Mouse (Mus musculus) embryonic facial prominence, embryonic 14.5 days (tissue): Measurements from ENCODE around the gene Cmtm8. TPM values are rescaled to one million over a fixed set of nuclear protein-coding genes. Genes with fewer than 3 reads are reported as not detected.

Experiments used
- ATAC-seq: fragments of 200-750 bp; cut with Nextera tagmentation; 2 replicates; pipeline ENCODE4 v1.8.0; 2017; ENCODE audit warnings: low read depth, moderate number of reproducible peaks, moderate TSS enrichment
- DNase-seq: peaks from one replicate; pipeline ENCODE4 v3.0.0-alpha.2; 2015; ENCODE audit warnings: low spot score
- H3K27ac ChIP-seq: fragments of 300-500 bp; sonication (generic); replicated peaks from 2 replicates; pipeline ENCODE4 v1.5.1; 2014; ENCODE audit warnings: low read depth, mild to moderate bottlenecking, low read length, moderate library complexity
- H3K27me3 ChIP-seq: fragments of 300-500 bp; sonication (generic); replicated peaks from 2 replicates; pipeline ENCODE4 v1.6.1; 2014; ENCODE audit warnings: low read length; ENCODE audit not compliant: control insufficient read depth, insufficient read depth
- H3K36me3 ChIP-seq: fragments of 300-500 bp; sonication (generic); 2 replicates; pipeline ENCODE4 v1.6.1; 2014; ENCODE audit warnings: low read length, mixed read lengths; ENCODE audit not compliant: control insufficient read depth, insufficient read depth
- H3K4me1 ChIP-seq: fragments of 300-500 bp; sonication (generic); 2 replicates; pipeline ENCODE4 v1.6.1; 2014; ENCODE audit warnings: antibody characterized with exemption, low read length; ENCODE audit not compliant: control insufficient read depth, insufficient read depth
- H3K4me2 ChIP-seq: fragments of 300-500 bp; sonication (generic); 2 replicates; pipeline ENCODE4 v1.6.1; 2014; ENCODE audit warnings: low read depth, mild to moderate bottlenecking, low read length, moderate library complexity, mixed read lengths
- H3K4me3 ChIP-seq: fragments of 300-500 bp; sonication (generic); 2 replicates; pipeline ENCODE4 v1.5.1; 2014; ENCODE audit warnings: low read depth, mild to moderate bottlenecking, low read length
- H3K9ac ChIP-seq: fragments of 300-500 bp; sonication (generic); 2 replicates; pipeline ENCODE4 v1.6.1; 2014; ENCODE audit warnings: low read depth, mild to moderate bottlenecking, low read length, moderate library complexity, mixed read lengths
- H3K9me3 ChIP-seq: fragments of 300-500 bp; sonication (generic); 2 replicates; pipeline ENCODE4 v1.6.1; 2016; ENCODE audit warnings: low read length; ENCODE audit not compliant: control insufficient read depth
- WGBS: fragments of 180-500 bp; shearing (Covaris S2); extraction: QIAGEN DNeasy Blood & Tissue Kit; methylation state at CpG from one replicate; pipeline ENCODE4 v1.1.7; 2014; 5-methylcytosine and 5-hydroxymethylcytosine counted together
- polyA plus RNA-seq: library from polyadenylated mRNA; unstranded; fragments of >200 nt; fragmentation: Nextera tagmentation; extraction: Ambion mirVana; gene quantifications from 2 replicates; pipeline ENCODE4 v1.2.1, GENCODE M21; 2014

Gene Cmtm8
- polyA plus RNA-seq, 1 experiment from 2014 or later: 18.6 TPM

- H3K4me3 ChIP-seq: no peak overlapping the region
- no peaks in the 10 kb centered on the region for H3K4me1 ChIP-seq
- no peak for DNase-seq
- 66% methylated on average over 4 of the region's 4 CpGs for WGBS
- no peak overlapping the region for H3K27ac ChIP-seq
- no peak for ATAC-seq
- H3K4me2 ChIP-seq: no peak overlapping the region
- no peaks in the 10 kb centered on the region for H3K9me3 ChIP-seq
- no peaks in the 10 kb centered on the region for H3K36me3 ChIP-seq
- no peaks in the 10 kb centered on the region for H3K27me3 ChIP-seq
- no peak overlapping the region for H3K9ac ChIP-seq
Measured at GRCm38 (mm10) chr9:114815315-114815714, 28.6 kb downstream of the Cmtm8 start.

GRCm38 (mm10) chr9:114812001-114812400, 32.0 kb downstream of the Cmtm8 start:
- H3K9ac ChIP-seq: no peak overlapping the region

GRCm38 (mm10) chr9:114810837-114811236, 33.1 kb downstream of the Cmtm8 start:
- no peak for DNase-seq
- no peaks in the 10 kb centered on the region for H3K27me3 ChIP-seq

More at GRCm38 (mm10) chr9:114812001-114812400, 32.0 kb downstream of the Cmtm8 start:
- WGBS: 86% methylated on average over 4 of the region's 4 CpGs
- H3K27ac ChIP-seq: no peak overlapping the region
- H3K27me3 ChIP-seq: no peaks in the 10 kb centered on the region
- no peak overlapping the region for H3K4me3 ChIP-seq
- DNase-seq (no peak), ATAC-seq (no peak)
- no peaks in the 10 kb centered on the region for H3K36me3 ChIP-seq
- H3K4me1 ChIP-seq: no peaks in the 10 kb centered on the region
- no peaks in the 10 kb centered on the region for H3K9me3 ChIP-seq
- no peak overlapping the region for H3K4me2 ChIP-seq

GRCm38 (mm10) chr9:114808671-114809070, 35.3 kb downstream of the Cmtm8 start:
- no peaks in the 10 kb centered on the region for H3K27me3 ChIP-seq
- H3K4me3 ChIP-seq: no peak overlapping the region
- peaks cover 4% of the 10 kb centered on the region; the same call in 1 of the 2 replicates for H3K4me1 ChIP-seq
- no peaks in the 10 kb centered on the region for H3K9me3 ChIP-seq
- no peak overlapping the region for H3K9ac ChIP-seq
- H3K27ac ChIP-seq: no peak overlapping the region
- DNase-seq (no peak), ATAC-seq (no peak)
- WGBS: 82% methylated on average over 5 of the region's 5 CpGs
- H3K4me2 ChIP-seq: no peak overlapping the region
- no peaks in the 10 kb centered on the region for H3K36me3 ChIP-seq

More at GRCm38 (mm10) chr9:114810837-114811236, 33.1 kb downstream of the Cmtm8 start:
- 76% methylated on average over 11 of the region's 11 CpGs for WGBS
- ATAC-seq: no peak
- Histone ChIP-seq H3K9me3 (no peaks in the 10 kb centered on the region), H3K9ac (no peak overlapping the region), H3K4me1 (no peaks in the 10 kb centered on the region), H3K27ac (no peak overlapping the region), H3K36me3 (no peaks in the 10 kb centered on the region), H3K4me2 (no peak overlapping the region), H3K4me3 (no peak overlapping the region)

GRCm38 (mm10) chr9:114807261-114807660, 36.7 kb downstream of the Cmtm8 start:
- H3K4me1 ChIP-seq: peaks cover 4% of the 10 kb centered on the region; the same call in 1 of the 2 replicates
- no peak for DNase-seq
- no peaks in the 10 kb centered on the region for H3K36me3 ChIP-seq
- no peak overlapping the region for H3K4me3 ChIP-seq
- WGBS: 71% methylated on average over 8 of the region's 8 CpGs
- no peak for ATAC-seq
- H3K9me3 ChIP-seq: no peaks in the 10 kb centered on the region
- H3K27me3 ChIP-seq: no peaks in the 10 kb centered on the region
- H3K4me2 ChIP-seq: no peak overlapping the region
- no peak overlapping the region for H3K27ac ChIP-seq
- no peak overlapping the region for H3K9ac ChIP-seq

GRCm38 (mm10) chr9:114805151-114805671, 38.7 kb downstream of the Cmtm8 start:
- no peaks in the 10 kb centered on the region for H3K36me3 ChIP-seq
- ATAC-seq (peak; percentile 85), DNase-seq (peak; percentile 94)
- peak overlapping the region; percentile 12; the same call in 1 of the 2 replicates for H3K4me2 ChIP-seq
- no peaks in the 10 kb centered on the region for H3K9me3 ChIP-seq
- WGBS: 44% methylated on average over 19 of the region's 19 CpGs
- H3K27ac ChIP-seq: 0 out of 2 replicates have a peak overlapping the region, but pooled peaks have one; percentile 15
- H3K4me1 ChIP-seq: peaks cover 4% of the 10 kb centered on the region; the same call in 1 of the 2 replicates
- H3K27me3 ChIP-seq: no peaks in the 10 kb centered on the region
- no peak overlapping the region for H3K4me3 ChIP-seq
- no peak overlapping the region for H3K9ac ChIP-seq

GRCm38 (mm10) chr9:114802191-114802590, 41.8 kb downstream of the Cmtm8 start:
- H3K9me3 ChIP-seq: no peaks in the 10 kb centered on the region
- no peak for ATAC-seq
- no peak overlapping the region for H3K27ac ChIP-seq
- no peak overlapping the region for H3K9ac ChIP-seq
- H3K36me3 ChIP-seq: no peaks in the 10 kb centered on the region
- no peak overlapping the region for H3K4me3 ChIP-seq
- DNase-seq: no peak
- 80% methylated on average over 1 of the region's 1 CpGs for WGBS
- H3K27me3 ChIP-seq: no peaks in the 10 kb centered on the region
- H3K4me1 ChIP-seq: peaks cover 4% of the 10 kb centered on the region; the same call in 1 of the 2 replicates
- H3K4me2 ChIP-seq: no peak overlapping the region

GRCm38 (mm10) chr9:114801301-114801700, 42.7 kb downstream of the Cmtm8 start:
- H3K4me1 ChIP-seq: peaks cover 4% of the 10 kb centered on the region; the same call in 1 of the 2 replicates
- H3K9ac ChIP-seq: no peak overlapping the region
- no peak overlapping the region for H3K4me2 ChIP-seq
- H3K27ac ChIP-seq: no peak overlapping the region
- H3K9me3 ChIP-seq: no peaks in the 10 kb centered on the region
- DNase-seq (no peak), ATAC-seq (no peak)
- 36% methylated on average over 15 of the region's 15 CpGs for WGBS
- H3K4me3 ChIP-seq: no peak overlapping the region
- no peaks in the 10 kb centered on the region for H3K36me3 ChIP-seq
- no peaks in the 10 kb centered on the region for H3K27me3 ChIP-seq

GRCm38 (mm10) chr9:114799498-114800107, 44.4 kb downstream of the Cmtm8 start:
- H3K4me1 ChIP-seq: no peaks in the 10 kb centered on the region
- ATAC-seq: no peak
- no peaks in the 10 kb centered on the region for H3K9me3 ChIP-seq
- no peaks in the 10 kb centered on the region for H3K27me3 ChIP-seq
- WGBS: 37% methylated on average over 10 of the region's 10 CpGs
- H3K9ac ChIP-seq: no peak overlapping the region
- no peaks in the 10 kb centered on the region for H3K36me3 ChIP-seq
- H3K27ac ChIP-seq: no peak overlapping the region
- no peak overlapping the region for H3K4me2 ChIP-seq
- DNase-seq: no peak
- H3K4me3 ChIP-seq: no peak overlapping the region
